ENCODE assay signal across 8 mouse cellular contexts in genomic region chr8:111521713-111522429, GRCm38 (mm10). TPM values are rescaled to one million over a fixed set of nuclear protein-coding genes. Genes with fewer than 3 reads are reported as not detected.
DNase-seq lines count a peak whose midpoint lies in the region; ATAC-seq and TF ChIP-seq lines count a peak whose summit lies in the region.

TSS of gene Wdr59 (minus strand) at chr8:111522092.

- H3K36me3 ChIP-seq in ES-E14 (ENCODE audit: control insufficient read depth, insufficient read depth, low read length, poor library complexity, severe bottlenecking): no peaks in the 10 kb centered on the region
- H3K36me3 ChIP-seq in forebrain, embryonic 15.5 days: no peaks in the 10 kb centered on the region

- peak within 1 kb of the TSS; percentile 87 to 93 for H3K4me3 ChIP-seq in ES-E14 (ENCODE audit: insufficient read depth in 1 of 2, low read depth in 1 of 2, low read length in 2 of 2, poor library complexity in 1 of 2, severe bottlenecking in 1 of 2)
- peak within 1 kb of the TSS; percentile 59 for H3K4me3 ChIP-seq in forebrain, embryonic 15.5 days
- peak within 1 kb of the TSS; percentile 96 for H3K4me3 ChIP-seq in lung, adult 2 months (replicated peaks; ENCODE audit: extremely low read depth, low read depth, low read length)

- DNase-seq in ES-E14 (ENCODE audit: low read depth, low spot score): peak; percentile 99
- DNase-seq in cerebellum, adult 11-12 months: peak; percentile 99
- DNase-seq in heart, postnatal 25 days (ENCODE audit: low spot score): peak; percentile 96
- peak; percentile 97 to 99 for DNase-seq in layer of hippocampus, adult 18-20 months (ENCODE audit: low spot score in 2 of 2)
- peak; percentile 94 for DNase-seq in lung, adult 2 months
- peak; percentile 96 to 98 for DNase-seq in thymus, adult 18-20 months

- H3K4me1 ChIP-seq in ES-E14 (ENCODE audit: control insufficient read depth in 2 of 2, insufficient read depth in 2 of 2, low read length in 2 of 2, poor library complexity in 1 of 2): peaks cover 0 to 4% of the 10 kb centered on the region in 2 experiments; a peak in 1 of 4 replicates
- H3K4me1 ChIP-seq in forebrain, embryonic 15.5 days: peaks cover 13% of the 10 kb centered on the region
- 0 out of 2 replicates have a peak, but pooled peaks cover 2% of the 10 kb centered on the region for H3K4me1 ChIP-seq in lung, adult 2 months (ENCODE audit: control insufficient read depth, insufficient read depth, low read length)

- peak within 1 kb of the TSS; percentile 77 for H3K9ac ChIP-seq in ES-E14 (ENCODE audit: insufficient read depth, low read depth, low read length, poor library complexity, severe bottlenecking)
- peak within 1 kb of the TSS; percentile 50 for H3K9ac ChIP-seq in forebrain, embryonic 15.5 days (replicated peaks)

- intact Hi-C loops in heart, postnatal 25 days (cut with DNase I): loop anchor here (5.0 kb wide), 1 partner anchor 60 kb away; no protein-coding TSS in a partner anchor

- TF ChIP-seq CTCF in lung, adult 2 months (IDR thresholded peaks at IDR 0.05; ENCODE audit: insufficient read depth, low read length): no peak

- under 1% methylated on average over 34 of the region's 34 CpGs for WGBS in forebrain, embryonic 15.5 days
- under 1% methylated on average over 34 of the region's 34 CpGs for WGBS in lung, adult 2 months

- no peaks in the 10 kb centered on the region for H3K9me3 ChIP-seq in ES-E14 (ENCODE audit: control insufficient read depth, insufficient read depth, low read depth, low read length)
- no peaks in the 10 kb centered on the region for H3K9me3 ChIP-seq in forebrain, embryonic 15.5 days

- peak; percentile 99 for ATAC-seq in forebrain, embryonic 15.5 days (replicated peaks)
- ATAC-seq in neutrophil, adult 5-6 weeks (ENCODE audit: extremely low read depth, insufficient number of reproducible peaks, low FRiP score, poor library complexity, severe bottlenecking): peak; percentile 100

- peak; percentile 36; the same call in 1 of the 2 replicates for TF ChIP-seq POLR2A in lung, adult 2 months (IDR thresholded peaks at IDR 0.05; ENCODE audit: borderline replicate concordance, extremely low read depth, low read depth, low read length)

- peak within 1 kb of the TSS; percentile 60 for H3K4me2 ChIP-seq in forebrain, embryonic 15.5 days (replicated peaks)

- H3K27me3 ChIP-seq in forebrain, embryonic 15.5 days: no peaks in the 10 kb centered on the region

- in situ Hi-C loops in ES-E14 (cut with MboI; ENCODE audit: low sequenced_read_pairs in 2 of 2, unreplicated experiment in 2 of 2): no loop called here

- no peak within 1 kb of the TSS for H3K27ac ChIP-seq in ES-E14 (ENCODE audit: insufficient read depth, low read depth, low read length, poor library complexity, severe bottlenecking)
- H3K27ac ChIP-seq in forebrain, embryonic 15.5 days (replicated peaks): peak within 1 kb of the TSS; percentile 68; the same call in 1 of the 2 replicates

TF ChIP-seq in ES-E14, 5 proteins besides CTCF, POLR2A, EP300 and RAD21:
- TF ChIP-seq CHD2 (IDR thresholded peaks at IDR 0.05; ENCODE audit: low read depth, low read length) (no peak), HCFC1 (IDR thresholded peaks at IDR 0.05; ENCODE audit: borderline replicate concordance, insufficient read depth, low read length) (peak; percentile 97)

RNA-seq across cellular contexts. Expression of gene Wdr59, which starts in this region (rescaled TPM):
- total RNA-seq in ES-E14 (2012; rRNA removed): 10.4 and 11.0 TPM in 2 replicates
- polyA plus RNA-seq in forebrain, embryonic 15.5 days (2015; fragmentation: Nextera tagmentation; extraction: Ambion mirVana): 8.6 and 9.1 TPM in 2 replicates
- total RNA-seq in heart, postnatal 25 days (2021): 1 to 10 TPM; 6.3 to 7.4 TPM
- 10 to 100 TPM; 22.4 to 23.5 TPM for total RNA-seq in layer of hippocampus, adult 18-20 months (2021)
- 6.7 and 8.9 TPM in 2 replicates for polyA plus RNA-seq in lung, adult 2 months (2012; rRNA removed)
- total RNA-seq in neutrophil, adult 5-6 weeks (2017): 5.2 and 6.6 TPM in 2 replicates
